In genomic region chr4:46774652-46775051, GRCm38 (mm10) we compare ENCODE assay signal across 20 mouse cellular contexts.
DNase-seq lines count a peak whose midpoint lies in the region; ATAC-seq and TF ChIP-seq lines count a peak whose summit lies in the region.
"Had no signal": no experiment of that assay in that cellular context is flagged by ENCODE, and none has a peak within 500 bp of the region (broad histone marks: within the 10 kb centered on the region; RNA-seq: fewer than 3 reads in every experiment).

No protein-coding gene starts in this region.

- H3K4me2 ChIP-seq in kidney, embryonic 14.5 days (replicated peaks; ENCODE audit: low read depth, low read length) = no peak overlapping the region
- no peak overlapping the region for H3K4me2 ChIP-seq in kidney, embryonic 15.5 days
- no peak overlapping the region for H3K4me2 ChIP-seq in stomach, postnatal 0 days (replicated peaks; ENCODE audit: low read depth)
- H3K4me2 ChIP-seq: limb, embryonic 15.5 days; midbrain, embryonic 15.5 days had no signal

- H3K36me3 ChIP-seq in kidney, embryonic 14.5 days (ENCODE audit: control insufficient read depth, insufficient read depth, low read length) = no peaks in the 10 kb centered on the region
- H3K36me3 ChIP-seq in kidney, embryonic 15.5 days = no peaks in the 10 kb centered on the region
- no peaks in the 10 kb centered on the region for H3K36me3 ChIP-seq in stomach, postnatal 0 days (ENCODE audit: control insufficient read depth, insufficient read depth, low read length)
- H3K36me3 ChIP-seq: limb, embryonic 15.5 days; midbrain, embryonic 15.5 days had no signal

- H3K27ac ChIP-seq in kidney, embryonic 14.5 days (ENCODE audit: low read depth, low read length) = no peak overlapping the region
- no peak overlapping the region for H3K27ac ChIP-seq in kidney, embryonic 15.5 days
- H3K27ac ChIP-seq in stomach, postnatal 0 days (replicated peaks) = no peak overlapping the region
- H3K27ac ChIP-seq: limb, embryonic 15.5 days; midbrain, embryonic 15.5 days had no signal

- 16% methylated on average over 14 of the region's 14 CpGs for WGBS in kidney, embryonic 14.5 days
- 18% methylated on average over 14 of the region's 14 CpGs for WGBS in kidney, embryonic 15.5 days
- WGBS in stomach, postnatal 0 days = 13% methylated on average over 14 of the region's 14 CpGs

- no peak for TF ChIP-seq EP300 in stomach, postnatal 0 days (optimal IDR thresholded peaks at IDR 0.05)

- no peaks in the 10 kb centered on the region for H3K9me3 ChIP-seq in kidney, embryonic 14.5 days (ENCODE audit: control insufficient read depth, low read length)
- H3K9me3 ChIP-seq in kidney, embryonic 15.5 days (replicated peaks) = 0 out of 2 replicates have a peak, but pooled peaks cover 3% of the 10 kb centered on the region
- no peaks in the 10 kb centered on the region for H3K9me3 ChIP-seq in stomach, postnatal 0 days (ENCODE audit: control insufficient read depth, low read length)
- H3K9me3 ChIP-seq: limb, embryonic 15.5 days; midbrain, embryonic 15.5 days had no signal

- peak; percentile 4 for DNase-seq in kidney, adult 11 months
- DNase-seq in ovary, postnatal 36 days (ENCODE audit: low spot score) = peak; percentile 28
- DNase-seq in ovary, adult 18-20 months (ENCODE audit: low spot score) = no peak
- peak; percentile 67 for DNase-seq in stomach, postnatal 0 days (ENCODE audit: low spot score)
- DNase-seq in layer of hippocampus, adult 9-10 months (ENCODE audit: low spot score) = no peak
- DNase-seq in heart, postnatal 4 days = no peak
- DNase-seq: adrenal gland, postnatal 36 days; cerebellum, adult 9-11 months; embryo, embryonic 11 days; gastrocnemius, postnatal 14 days; heart, postnatal 14 days; layer of hippocampus, adult 9-11 months; right cerebral cortex, postnatal 14 days; thymus, adult 18-20 months had no signal

- H3K4me1 ChIP-seq in kidney, embryonic 14.5 days (ENCODE audit: control insufficient read depth, insufficient read depth, low read length) = no peaks in the 10 kb centered on the region
- H3K4me1 ChIP-seq in kidney, embryonic 15.5 days = 0 out of 2 replicates have a peak, but pooled peaks cover 3% of the 10 kb centered on the region
- H3K4me1 ChIP-seq in stomach, postnatal 0 days (replicated peaks; ENCODE audit: control insufficient read depth, insufficient read depth) = no peaks in the 10 kb centered on the region
- H3K4me1 ChIP-seq: limb, embryonic 15.5 days; midbrain, embryonic 15.5 days had no signal

- no peaks in the 10 kb centered on the region for H3K27me3 ChIP-seq in kidney, embryonic 14.5 days (ENCODE audit: control insufficient read depth, insufficient read depth, low read length)
- H3K27me3 ChIP-seq in kidney, embryonic 15.5 days = no peaks in the 10 kb centered on the region
- H3K27me3 ChIP-seq in stomach, postnatal 0 days (ENCODE audit: control insufficient read depth, insufficient read depth, low read length) = no peaks in the 10 kb centered on the region
- H3K27me3 ChIP-seq: CH12.LX; limb, embryonic 15.5 days; midbrain, embryonic 15.5 days had no signal

- no peak for TF ChIP-seq CTCF in stomach, postnatal 0 days (IDR thresholded peaks at IDR 0.05; ENCODE audit: low read depth)

- no peak for ATAC-seq in kidney, embryonic 14.5 days (ENCODE audit: low FRiP score, low TSS enrichment)
- ATAC-seq in kidney, embryonic 15.5 days (replicated peaks; ENCODE audit: low FRiP score) = 0 out of 2 replicates have a peak, but pooled peaks have one; percentile 29
- no peak for ATAC-seq in stomach, postnatal 0 days (ENCODE audit: low FRiP score, low TSS enrichment)
- ATAC-seq: midbrain, embryonic 15.5 days had no signal

- H3K4me3 ChIP-seq in kidney, embryonic 14.5 days (ENCODE audit: low read length) = no peak overlapping the region
- no peak overlapping the region for H3K4me3 ChIP-seq in kidney, embryonic 15.5 days (replicated peaks)
- H3K4me3 ChIP-seq in stomach, postnatal 0 days (ENCODE audit: low read depth, low read length) = no peak overlapping the region
- H3K4me3 ChIP-seq: erythroblast, embryonic 14.5 days; limb, embryonic 15.5 days; midbrain, embryonic 15.5 days had no signal

- H3K9ac ChIP-seq in kidney, embryonic 14.5 days (ENCODE audit: low read depth, low read length) = no peak overlapping the region
- H3K9ac ChIP-seq in kidney, embryonic 15.5 days = no peak overlapping the region
- H3K9ac ChIP-seq in stomach, postnatal 0 days (ENCODE audit: low read length) = no peak overlapping the region
- H3K9ac ChIP-seq: limb, embryonic 15.5 days; midbrain, embryonic 15.5 days had no signal

Comparison
In these comparisons a context has a peak if more than half of its experiments do, and no peak if none do; other contexts are left out.
1. DNase-seq: peak in kidney, adult 11 months (single experiment), ovary, postnatal 36 days (single experiment) and stomach, postnatal 0 days (single experiment); none in ovary, adult 18-20 months (single experiment), layer of hippocampus, adult 9-10 months (single experiment) and heart, postnatal 4 days (single experiment).